Mouse (Mus musculus): ENCODE measurements around the gene Sik3. TPM values are rescaled to one million over a fixed set of nuclear protein-coding genes. Genes with fewer than 3 reads are reported as not detected.
"Not testable (repeated sequence)": the region's sequence is repeated elsewhere in the genome, so short reads cannot be mapped to it uniquely, and the experiment has no call there.

The Sik3 gene
- polyA plus RNA-seq, 1 experiment = 16.1 TPM

DNA sequence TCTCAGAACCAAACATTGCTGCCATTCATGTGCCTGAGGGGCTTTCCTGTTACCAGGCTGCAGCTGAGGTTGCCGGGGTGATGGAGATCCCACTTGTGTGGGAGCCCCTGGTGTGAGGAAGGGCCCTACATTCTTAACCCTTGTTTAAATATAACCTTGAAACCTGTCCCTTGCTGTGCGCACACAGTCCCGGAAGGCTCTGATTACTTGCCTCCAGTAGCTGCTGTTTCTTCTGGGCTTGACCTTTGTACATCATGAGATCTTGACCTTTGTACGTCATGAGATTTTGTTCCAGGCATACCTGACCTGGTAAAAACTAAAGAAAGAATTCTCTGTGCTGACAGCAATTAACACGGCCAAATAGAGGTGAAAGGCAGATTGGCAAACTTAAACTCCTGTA, 114.7 kb downstream of the Sik3 start:
- Histone ChIP-seq H3K4me3 (ENCODE audit: insufficient read depth, low read depth, low read length) (no peak overlapping the region), H3K4me1 (ENCODE audit: control insufficient read depth, insufficient read depth, insufficient read length, low read length) (peaks cover 20% of the 10 kb centered on the region), H3K27ac (replicated peaks; ENCODE audit: low read depth, low read length) (peak overlapping the region; percentile 75)

DNA sequence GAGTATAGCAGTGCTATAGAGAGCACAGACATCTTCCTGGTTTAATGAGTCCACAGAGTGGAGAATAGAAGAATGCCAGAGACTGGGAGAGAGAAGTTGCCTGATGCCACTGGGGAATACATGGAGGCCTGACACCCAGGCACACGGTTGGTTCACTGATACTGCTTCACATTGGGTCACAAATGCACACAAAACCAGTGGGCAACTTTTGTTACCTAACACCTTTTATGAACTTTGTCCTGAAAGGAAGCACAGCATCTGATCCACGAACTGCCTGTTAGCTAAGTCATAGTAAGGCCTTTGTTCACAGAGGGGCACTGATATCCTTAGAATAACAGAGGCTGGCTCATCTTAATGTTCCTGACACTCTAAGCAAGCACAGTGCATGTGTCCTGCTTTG, 116.6 kb downstream of the Sik3 start:
- Histone ChIP-seq H3K4me1 (ENCODE audit: control insufficient read depth, insufficient read depth, insufficient read length, low read length) (peaks cover 17% of the 10 kb centered on the region), H3K27ac (replicated peaks; ENCODE audit: low read depth, low read length) (no peak overlapping the region), H3K4me3 (ENCODE audit: insufficient read depth, low read depth, low read length) (no peak overlapping the region)

DNA sequence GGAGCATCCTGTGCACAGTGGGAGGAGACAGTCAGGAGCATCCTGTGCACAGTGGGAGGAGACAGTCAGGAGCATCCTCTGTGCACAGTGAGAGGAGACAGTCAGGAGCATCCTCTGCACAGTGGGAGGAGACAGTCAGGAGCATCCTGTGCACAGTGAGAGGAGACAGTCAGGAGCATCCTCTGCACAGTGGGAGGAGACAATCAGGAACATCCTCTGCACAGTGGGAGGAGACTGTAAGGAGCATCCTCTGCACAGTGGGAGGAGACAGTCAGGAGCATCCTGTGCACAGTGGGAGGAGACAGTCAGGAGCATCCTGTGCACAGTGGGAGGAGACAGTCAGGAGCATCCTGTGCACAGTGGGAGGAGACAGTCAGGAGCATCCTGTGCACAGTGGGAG, 120.2 kb downstream of the Sik3 start:
- not testable (repeated sequence) for H3K4me3 ChIP-seq (ENCODE audit: insufficient read depth, low read depth, low read length); H3K27ac ChIP-seq (replicated peaks; ENCODE audit: low read depth, low read length); H3K4me1 ChIP-seq (ENCODE audit: control insufficient read depth, insufficient read depth, insufficient read length, low read length)

DNA sequence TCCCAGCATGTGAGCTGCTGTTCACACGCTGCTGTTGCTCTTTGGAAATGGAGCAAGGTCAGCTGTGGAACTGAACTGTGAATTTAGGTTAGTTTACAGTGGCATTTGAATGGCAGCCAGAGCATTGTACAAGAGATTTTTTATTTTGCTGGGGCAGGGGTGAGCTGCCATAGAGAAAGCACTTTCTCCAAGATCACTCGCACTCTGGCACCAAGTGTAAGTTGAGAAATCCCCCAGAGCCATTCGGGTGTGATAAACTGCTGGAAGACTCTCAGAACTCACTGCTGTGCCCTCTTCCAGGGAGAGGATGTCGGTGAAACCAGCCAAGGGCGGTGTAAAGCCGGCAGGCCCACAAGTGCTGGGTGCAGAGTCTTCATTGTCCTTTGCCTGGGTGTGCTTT, 126.2 kb downstream of the Sik3 start:
- no peak overlapping the region for H3K4me3 ChIP-seq (ENCODE audit: insufficient read depth, low read depth, low read length)
- no peak overlapping the region for H3K27ac ChIP-seq (replicated peaks; ENCODE audit: low read depth, low read length)
- peaks cover 10% of the 10 kb centered on the region; the same call in 1 of the 2 replicates for H3K4me1 ChIP-seq (ENCODE audit: control insufficient read depth, insufficient read depth, insufficient read length, low read length)

DNA sequence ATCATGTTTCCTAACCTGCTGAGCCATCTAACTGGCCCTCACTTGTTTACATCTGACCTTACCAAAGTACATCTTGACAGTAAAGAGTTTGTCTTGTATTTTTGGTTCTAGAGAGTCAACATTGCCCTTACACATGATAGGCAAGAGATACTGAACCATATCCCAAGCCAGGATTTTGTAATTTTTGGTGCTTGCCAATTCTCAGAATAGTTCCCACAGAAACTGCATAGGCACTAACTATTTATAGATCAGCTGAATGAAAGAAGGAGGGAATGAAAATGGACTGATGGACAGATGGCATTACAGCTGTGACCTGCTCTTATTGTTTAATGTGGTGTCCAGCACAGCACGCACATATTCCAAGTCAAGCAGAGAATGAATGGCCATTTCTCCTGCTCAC, 128.2 kb downstream of the Sik3 start:
- Histone ChIP-seq H3K4me1 (ENCODE audit: control insufficient read depth, insufficient read depth, insufficient read length, low read length) (peaks cover 10% of the 10 kb centered on the region; the same call in 1 of the 2 replicates), H3K4me3 (ENCODE audit: insufficient read depth, low read depth, low read length) (no peak overlapping the region), H3K27ac (replicated peaks; ENCODE audit: low read depth, low read length) (0 out of 2 replicates have a peak overlapping the region, but pooled peaks have one; percentile 33)

DNA sequence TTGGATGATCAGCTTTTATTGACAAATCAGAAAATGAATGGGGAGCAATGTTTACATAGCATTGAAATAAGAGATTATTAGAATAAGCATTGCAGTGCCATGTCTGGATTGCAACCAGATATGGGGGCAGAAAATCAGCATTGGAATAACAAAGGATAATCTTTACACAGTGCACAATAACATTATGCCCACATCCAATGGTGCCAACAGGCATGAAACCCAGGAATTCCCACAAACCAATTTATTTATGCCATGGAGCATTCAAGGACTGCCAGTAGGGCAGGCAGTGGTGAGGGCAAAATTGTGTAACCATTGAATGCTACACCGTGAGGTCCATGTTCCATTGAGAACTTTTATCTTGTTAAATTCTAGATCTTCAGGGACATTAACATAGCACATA, 129.4 kb downstream of the Sik3 start:
- Histone ChIP-seq H3K27ac (replicated peaks; ENCODE audit: low read depth, low read length) (no peak overlapping the region), H3K4me1 (ENCODE audit: control insufficient read depth, insufficient read depth, insufficient read length, low read length) (peaks cover 15% of the 10 kb centered on the region), H3K4me3 (ENCODE audit: insufficient read depth, low read depth, low read length) (no peak overlapping the region)

DNA sequence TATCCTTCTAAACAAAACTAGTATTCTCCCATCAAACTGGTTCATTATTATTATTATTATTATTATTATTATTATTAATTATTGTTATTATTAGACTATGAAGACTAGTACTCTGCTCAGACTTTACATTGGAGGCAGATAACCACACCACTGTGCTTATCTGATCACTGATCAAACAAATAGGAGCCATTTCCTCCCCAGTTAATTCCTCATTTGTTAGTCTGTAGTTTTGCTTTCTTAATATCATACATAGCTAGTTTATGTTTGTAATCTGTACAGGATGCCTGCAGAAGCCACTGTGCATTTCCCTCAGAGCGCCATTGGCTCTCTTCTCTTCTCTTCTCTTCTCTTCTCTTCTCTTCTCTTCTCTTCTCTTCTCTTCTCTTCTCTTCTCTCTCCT, 129.9 kb downstream of the Sik3 start:
- no peak overlapping the region for H3K4me3 ChIP-seq (ENCODE audit: insufficient read depth, low read depth, low read length)
- H3K27ac ChIP-seq (replicated peaks; ENCODE audit: low read depth, low read length) = no peak overlapping the region
- peaks cover 18% of the 10 kb centered on the region for H3K4me1 ChIP-seq (ENCODE audit: control insufficient read depth, insufficient read depth, insufficient read length, low read length)

DNA sequence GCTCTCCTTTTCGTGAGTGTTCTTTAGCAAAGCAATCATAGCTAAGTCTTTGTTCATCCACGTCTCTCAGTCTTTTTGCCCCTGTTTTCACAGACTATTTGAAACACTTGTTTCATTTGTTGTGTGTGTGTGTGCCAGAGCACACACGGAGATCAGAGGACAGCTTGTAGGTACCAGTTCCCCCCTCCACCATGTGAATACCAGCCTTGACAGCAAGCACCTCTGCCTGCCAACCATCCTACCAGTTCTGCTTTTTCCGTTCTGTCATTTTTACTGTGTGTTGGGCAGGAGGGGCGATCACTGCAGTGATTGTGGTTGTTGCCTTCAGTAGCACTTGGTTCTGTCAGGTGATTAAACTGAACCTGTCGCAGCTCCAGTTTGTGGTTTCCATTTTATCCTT, 132.4 kb downstream of the Sik3 start:
- Histone ChIP-seq H3K4me1 (ENCODE audit: control insufficient read depth, insufficient read depth, insufficient read length, low read length) (peaks cover 24% of the 10 kb centered on the region), H3K27ac (replicated peaks; ENCODE audit: low read depth, low read length) (no peak overlapping the region), H3K4me3 (ENCODE audit: insufficient read depth, low read depth, low read length) (no peak overlapping the region)

DNA sequence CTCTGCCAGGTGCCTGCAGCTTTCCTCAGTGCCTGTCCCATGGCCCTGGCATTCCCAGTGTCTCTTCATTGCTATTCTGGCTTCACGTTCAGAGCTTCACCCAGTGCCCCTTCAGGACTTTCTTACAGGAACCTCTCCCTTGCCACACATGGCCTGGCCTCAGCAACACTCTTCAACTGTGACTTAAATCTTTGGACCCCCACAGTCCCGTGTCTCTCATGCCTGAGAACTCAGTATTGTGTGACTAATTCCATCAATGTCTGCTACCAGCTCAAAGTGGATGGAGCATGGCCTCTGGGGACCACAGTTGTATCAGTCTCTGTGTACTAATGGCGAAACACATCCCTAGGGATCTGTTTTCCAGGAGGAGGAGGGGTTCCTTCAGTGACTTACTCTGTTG, 133.8 kb downstream of the Sik3 start:
- Histone ChIP-seq H3K27ac (replicated peaks; ENCODE audit: low read depth, low read length) (0 out of 2 replicates have a peak overlapping the region, but pooled peaks have one; percentile 2), H3K4me3 (ENCODE audit: insufficient read depth, low read depth, low read length) (no peak overlapping the region), H3K4me1 (ENCODE audit: control insufficient read depth, insufficient read depth, insufficient read length, low read length) (peaks cover 32% of the 10 kb centered on the region)

DNA sequence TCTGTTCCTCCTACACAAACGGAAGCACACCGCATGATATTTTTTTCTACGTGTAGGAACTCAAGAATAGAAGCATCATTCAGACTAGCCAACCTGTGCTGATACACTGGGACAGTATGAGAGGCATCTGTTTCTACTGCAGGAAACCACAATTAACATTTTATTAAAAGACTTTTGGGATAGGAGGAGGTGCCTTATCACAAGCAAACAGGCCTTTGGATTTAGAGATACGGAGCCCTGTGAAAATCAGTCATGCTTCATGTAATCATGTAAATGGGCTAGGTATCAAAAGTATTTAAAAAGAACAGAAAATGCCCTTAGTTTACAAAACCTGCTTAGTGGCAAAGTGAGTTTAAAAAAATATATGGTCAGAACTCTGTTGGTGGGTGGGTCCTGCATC, 136.1 kb downstream of the Sik3 start:
- Histone ChIP-seq H3K4me3 (ENCODE audit: insufficient read depth, low read depth, low read length) (no peak overlapping the region), H3K4me1 (ENCODE audit: control insufficient read depth, insufficient read depth, insufficient read length, low read length) (peaks cover 41% of the 10 kb centered on the region), H3K27ac (replicated peaks; ENCODE audit: low read depth, low read length) (peak overlapping the region; percentile 18; the same call in 1 of the 2 replicates)

DNA sequence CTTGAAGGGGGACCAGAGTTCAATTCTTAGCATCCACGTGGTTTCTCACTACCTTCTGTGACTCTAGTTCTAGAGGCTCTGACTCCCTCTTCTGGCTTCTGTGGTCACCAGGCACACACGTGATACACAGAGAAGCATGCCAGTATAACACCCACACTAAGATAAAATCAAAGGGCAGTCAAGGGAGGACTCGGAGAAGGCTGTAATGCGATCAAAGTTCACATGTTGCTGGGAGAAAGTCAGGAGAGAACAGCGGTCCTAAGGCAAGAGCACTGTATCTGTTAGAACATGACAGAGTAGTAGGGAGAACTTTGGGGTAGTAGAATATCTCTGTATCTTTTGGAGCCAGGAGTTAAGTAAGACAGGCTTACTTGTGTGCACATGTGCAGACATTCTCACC, 136.8 kb downstream of the Sik3 start:
- Histone ChIP-seq H3K4me1 (ENCODE audit: control insufficient read depth, insufficient read depth, insufficient read length, low read length) (peaks cover 41% of the 10 kb centered on the region), H3K27ac (replicated peaks; ENCODE audit: low read depth, low read length) (peak overlapping the region; percentile 18), H3K4me3 (ENCODE audit: insufficient read depth, low read depth, low read length) (no peak overlapping the region)

DNA sequence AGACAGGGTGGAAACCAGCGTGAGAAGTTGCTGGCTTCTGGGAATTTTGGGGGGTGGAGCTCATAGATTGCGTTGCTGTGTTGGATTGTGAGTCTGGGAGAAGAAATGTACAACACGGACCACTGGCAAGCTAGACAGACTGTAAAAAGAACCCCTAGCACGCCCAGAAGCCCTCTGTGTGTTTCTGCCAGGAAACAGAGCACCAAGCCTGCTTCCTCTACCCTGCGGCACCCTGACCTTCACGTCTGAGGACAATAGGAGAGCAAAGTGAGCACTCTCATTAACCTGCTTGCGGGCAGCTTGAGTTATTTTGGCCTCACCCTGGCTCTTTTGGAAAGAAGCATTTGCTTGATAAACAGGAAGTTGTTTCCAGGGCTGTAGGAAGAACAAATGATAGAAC, 137.5 kb downstream of the Sik3 start:
- peaks cover 43% of the 10 kb centered on the region for H3K4me1 ChIP-seq (ENCODE audit: control insufficient read depth, insufficient read depth, insufficient read length, low read length)
- no peak overlapping the region for H3K4me3 ChIP-seq (ENCODE audit: insufficient read depth, low read depth, low read length)
- H3K27ac ChIP-seq (replicated peaks; ENCODE audit: low read depth, low read length) = peak overlapping the region; percentile 46

DNA sequence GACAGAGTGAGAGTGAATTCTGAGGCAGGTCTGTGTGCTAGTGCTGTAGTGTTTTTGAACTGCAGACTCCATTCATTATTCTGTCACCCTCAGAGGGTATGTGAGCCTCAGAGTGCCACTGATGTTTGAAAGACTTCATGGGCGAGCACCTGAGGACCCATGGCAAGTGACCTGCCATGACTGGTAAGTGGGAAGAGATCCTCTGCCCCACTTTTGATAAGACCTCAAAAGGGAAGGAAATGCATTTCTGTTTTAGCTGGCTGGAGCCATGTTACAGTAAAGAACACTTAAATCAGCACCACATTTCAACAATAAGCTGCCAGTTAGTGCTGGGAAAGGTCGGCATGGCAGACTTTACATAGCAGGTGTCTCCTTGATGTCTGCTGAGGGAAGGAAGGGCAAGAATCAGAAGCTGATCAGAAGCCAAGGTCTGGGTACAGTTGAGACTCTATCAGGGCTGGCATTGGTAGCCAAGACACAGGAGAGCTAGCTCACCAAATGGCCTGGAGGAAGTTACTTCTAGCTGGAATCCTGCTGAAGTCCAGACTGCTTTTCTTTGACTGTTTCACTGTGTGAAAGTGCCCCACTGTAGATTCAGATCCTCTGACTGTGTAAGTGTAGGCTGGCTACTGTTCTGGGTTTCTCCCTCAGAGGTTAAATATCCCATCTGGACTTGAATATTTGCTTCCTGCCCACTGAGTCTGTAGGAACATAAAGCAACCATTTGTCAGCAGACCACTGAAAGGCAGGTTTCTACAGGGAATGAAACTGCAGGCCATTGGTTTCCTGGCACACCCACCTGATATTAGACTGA, 138.5 kb downstream of the Sik3 start:
- Histone ChIP-seq H3K27ac (replicated peaks; ENCODE audit: low read depth, low read length) (peak overlapping the region; percentile 46), H3K4me3 (ENCODE audit: insufficient read depth, low read depth, low read length) (no peak overlapping the region), H3K4me1 (ENCODE audit: control insufficient read depth, insufficient read depth, insufficient read length, low read length) (peaks cover 43% of the 10 kb centered on the region)

DNA sequence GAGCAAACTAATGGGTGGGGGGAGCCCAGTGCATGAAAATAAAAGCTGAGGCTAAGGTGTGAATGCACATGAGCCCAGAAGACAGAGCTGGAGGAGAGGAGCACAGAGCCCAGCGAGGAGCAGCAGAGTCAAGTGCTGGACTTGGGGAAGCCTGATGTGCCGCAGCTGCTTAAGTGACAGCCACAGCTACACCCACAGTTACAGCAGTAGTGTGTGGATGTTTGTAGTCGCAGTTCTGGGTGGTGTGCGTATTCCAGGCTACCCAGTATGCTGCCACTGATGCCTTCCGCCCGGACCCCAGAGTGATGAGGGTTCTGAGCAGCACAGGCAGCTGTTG, 139.1 kb downstream of the Sik3 start:
- H3K27ac ChIP-seq (replicated peaks; ENCODE audit: low read depth, low read length) = peak overlapping the region; percentile 5; the same call in 1 of the 2 replicates
- no peak overlapping the region for H3K4me3 ChIP-seq (ENCODE audit: insufficient read depth, low read depth, low read length)
- H3K4me1 ChIP-seq (ENCODE audit: control insufficient read depth, insufficient read depth, insufficient read length, low read length) = peaks cover 41% of the 10 kb centered on the region

DNA sequence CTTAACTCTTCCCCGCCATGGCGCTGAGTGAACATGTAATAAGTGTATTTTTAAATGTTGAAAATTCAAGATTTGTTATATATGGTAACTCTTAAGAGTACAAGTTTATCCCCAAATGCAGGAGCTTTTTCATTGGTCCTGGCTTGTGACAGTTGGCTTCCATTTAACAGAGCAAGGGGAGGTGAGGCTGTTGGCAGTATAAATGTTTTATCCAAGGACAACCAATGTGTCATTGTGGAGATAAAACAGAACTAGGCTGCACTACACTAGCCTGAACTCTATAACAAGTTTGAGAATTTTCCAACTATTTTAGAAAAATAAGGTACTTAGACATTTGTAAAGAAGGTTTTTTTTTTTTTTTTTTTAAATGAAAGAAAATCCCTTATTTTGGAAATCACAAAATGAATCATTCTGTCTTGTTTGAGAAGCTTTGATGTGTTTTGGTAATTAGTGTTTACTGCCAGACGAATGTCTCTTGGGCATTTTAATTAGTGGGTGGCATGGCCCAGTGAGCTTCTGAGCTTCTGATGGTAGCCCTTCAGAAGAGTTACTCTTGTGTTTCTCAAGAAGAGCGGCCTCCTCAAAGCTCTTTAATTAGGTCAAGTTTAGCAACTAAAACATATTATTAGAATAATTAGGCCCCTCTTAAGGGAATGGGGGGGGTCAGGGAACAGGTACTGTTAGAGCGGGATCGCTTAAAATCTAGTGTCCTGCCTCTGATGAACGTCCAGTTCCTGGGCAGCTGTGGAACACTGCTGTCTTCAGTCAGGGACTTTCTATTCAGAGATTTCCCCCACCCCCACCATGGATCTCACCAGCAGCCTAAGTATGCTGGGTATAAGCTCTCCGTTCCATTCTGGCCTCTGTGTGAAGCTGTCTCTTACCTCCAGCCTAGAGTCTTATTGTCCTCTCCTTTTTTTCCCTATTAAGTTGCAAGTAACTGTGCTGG, 139.7 kb downstream of the Sik3 start:
- H3K4me3 ChIP-seq (ENCODE audit: insufficient read depth, low read depth, low read length) = no peak overlapping the region
- H3K27ac ChIP-seq (replicated peaks; ENCODE audit: low read depth, low read length) = no peak overlapping the region; the same call in 1 of the 2 replicates
- H3K4me1 ChIP-seq (ENCODE audit: control insufficient read depth, insufficient read depth, insufficient read length, low read length) = peaks cover 43% of the 10 kb centered on the region
